9 mouse cellular contexts compared by ENCODE assay signal in the genomic region with DNA sequence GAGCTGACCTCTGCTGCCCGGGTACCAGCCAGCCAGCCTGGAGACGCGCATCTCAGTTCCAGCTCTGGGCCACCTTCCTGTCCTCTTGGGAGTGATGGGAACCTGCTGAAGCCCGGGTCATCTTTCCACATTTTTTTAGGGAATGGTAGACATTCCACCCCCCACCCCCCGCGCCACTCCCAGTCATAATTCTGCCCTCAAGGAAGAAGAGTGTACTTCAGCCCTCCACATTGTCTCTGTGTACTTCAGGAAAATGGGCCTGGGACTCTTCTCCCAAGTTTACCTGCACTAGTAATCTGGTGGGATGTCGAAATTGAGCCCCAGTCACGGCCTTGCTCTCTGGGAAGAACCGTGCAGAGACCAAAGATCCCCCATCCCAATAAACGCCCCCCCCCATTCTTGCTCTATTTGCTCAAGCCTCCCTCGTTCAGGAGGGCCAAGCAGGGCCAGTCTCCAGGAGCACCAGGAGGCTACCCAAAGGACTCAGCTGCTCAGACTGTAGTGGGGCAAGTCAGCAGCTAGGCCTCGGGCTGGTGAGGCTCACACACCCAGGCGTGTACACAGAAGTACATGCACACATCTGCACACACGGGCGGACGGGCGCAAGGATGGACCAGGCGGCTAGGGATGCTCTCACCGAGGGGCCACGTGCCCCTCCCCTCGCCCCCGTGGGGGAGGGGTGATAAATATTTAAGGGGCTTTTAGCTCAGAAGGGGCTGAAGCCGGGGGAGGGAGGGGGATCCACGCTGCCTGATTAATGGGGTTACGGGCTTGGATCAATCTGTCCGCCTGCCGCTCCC. TPM values are rescaled to one million over a fixed set of nuclear protein-coding genes. Genes with fewer than 3 reads are reported as not detected.
DNase-seq lines count a peak whose midpoint lies in the region; ATAC-seq and TF ChIP-seq lines count a peak whose summit lies in the region.
"Not testable (repeated sequence)": the region's sequence is repeated elsewhere in the genome, so short reads cannot be mapped to it uniquely, and the experiment has no call there.
"Had no signal": no experiment of that assay in that cellular context is flagged by ENCODE, and none has a peak within 500 bp of the region (broad histone marks: within the 10 kb centered on the region; RNA-seq: fewer than 3 reads in every experiment).

No protein-coding gene starts in this region.

- not testable (repeated sequence) for ATAC-seq in embryonic facial prominence, embryonic 13.5 days (ENCODE audit: insufficient number of reproducible peaks, insufficient read depth, low FRiP score, low TSS enrichment, low read depth); limb, embryonic 15.5 days (ENCODE audit: insufficient number of reproducible peaks, low FRiP score, low TSS enrichment, low read depth)
- peak; percentile 14; the same call in 1 of the 2 replicates for ATAC-seq in forebrain, postnatal 0 days
- ATAC-seq in kidney, embryonic 14.5 days (ENCODE audit: low FRiP score, low TSS enrichment) = peak; percentile 40
- peak; percentile 67 for ATAC-seq in midbrain, embryonic 13.5 days
- ATAC-seq in neural tube, embryonic 15.5 days (ENCODE audit: low FRiP score) = peak; percentile 32

- not testable (repeated sequence) for DNase-seq in forebrain, postnatal 0 days
- DNase-seq in hindbrain, embryonic 10.5 days (ENCODE audit: low spot score) = peak; percentile 72

- H3K36me3 ChIP-seq in embryonic facial prominence, embryonic 13.5 days; forebrain, postnatal 0 days (ENCODE audit: insufficient read depth); kidney, embryonic 14.5 days (ENCODE audit: control insufficient read depth, insufficient read depth, low read length); limb, embryonic 15.5 days; midbrain, embryonic 13.5 days; neural tube, embryonic 15.5 days: not testable (repeated sequence)
- H3K36me3 ChIP-seq in hindbrain, embryonic 10.5 days = peaks cover 41% of the 10 kb centered on the region

- H3K4me1 ChIP-seq in embryonic facial prominence, embryonic 13.5 days = peaks cover 33% of the 10 kb centered on the region
- not testable (repeated sequence) for H3K4me1 ChIP-seq in forebrain, postnatal 0 days (ENCODE audit: insufficient read depth)
- peaks cover 65% of the 10 kb centered on the region for H3K4me1 ChIP-seq in hindbrain, embryonic 10.5 days (replicated peaks)
- peaks cover 26% of the 10 kb centered on the region for H3K4me1 ChIP-seq in kidney, embryonic 14.5 days (ENCODE audit: control insufficient read depth, insufficient read depth, low read length)
- peaks cover 17% of the 10 kb centered on the region for H3K4me1 ChIP-seq in limb, embryonic 15.5 days
- peaks cover 58% of the 10 kb centered on the region for H3K4me1 ChIP-seq in midbrain, embryonic 13.5 days (replicated peaks)
- peaks cover 29% of the 10 kb centered on the region for H3K4me1 ChIP-seq in neural tube, embryonic 15.5 days

- H3K27ac ChIP-seq in embryonic facial prominence, embryonic 13.5 days; forebrain, postnatal 0 days (ENCODE audit: low read depth, low read length); limb, embryonic 15.5 days: not testable (repeated sequence)
- H3K27ac ChIP-seq in hindbrain, embryonic 10.5 days = peak overlapping the region; percentile 87
- peak overlapping the region; percentile 67; the same call in 1 of the 2 replicates for H3K27ac ChIP-seq in kidney, embryonic 14.5 days (ENCODE audit: low read depth, low read length)
- peak overlapping the region; percentile 86 for H3K27ac ChIP-seq in midbrain, embryonic 13.5 days
- peak overlapping the region; percentile 45; the same call in 1 of the 2 replicates for H3K27ac ChIP-seq in neural tube, embryonic 15.5 days (replicated peaks)

- 5% methylated on average over 24 of the region's 27 CpGs for WGBS in embryonic facial prominence, embryonic 13.5 days
- WGBS in forebrain, postnatal 0 days = 3% methylated on average over 20 of the region's 27 CpGs
- WGBS in hindbrain, embryonic 10.5 days = under 1% methylated on average over 27 of the region's 27 CpGs
- 2% methylated on average over 21 of the region's 27 CpGs for WGBS in kidney, embryonic 14.5 days
- WGBS in limb, embryonic 15.5 days = 10% methylated on average over 23 of the region's 27 CpGs
- under 1% methylated on average over 25 of the region's 27 CpGs for WGBS in midbrain, embryonic 13.5 days
- 3% methylated on average over 24 of the region's 27 CpGs for WGBS in neural tube, embryonic 15.5 days

- H3K27me3 ChIP-seq in embryonic facial prominence, embryonic 13.5 days; forebrain, postnatal 0 days (ENCODE audit: insufficient read depth, low read length); hindbrain, embryonic 10.5 days (ENCODE audit: insufficient read depth, poor library complexity, severe bottlenecking); kidney, embryonic 14.5 days (ENCODE audit: control insufficient read depth, insufficient read depth, low read length); midbrain, embryonic 13.5 days; neural tube, embryonic 15.5 days (replicated peaks): not testable (repeated sequence)
- peaks cover 32% of the 10 kb centered on the region for H3K27me3 ChIP-seq in limb, embryonic 15.5 days

- H3K9me3 ChIP-seq in embryonic facial prominence, embryonic 13.5 days; forebrain, postnatal 0 days (ENCODE audit: low read length); hindbrain, embryonic 10.5 days; kidney, embryonic 14.5 days (ENCODE audit: control insufficient read depth, low read length); limb, embryonic 15.5 days; midbrain, embryonic 13.5 days; neural tube, embryonic 15.5 days (replicated peaks): not testable (repeated sequence)

- TF ChIP-seq CTCF in forebrain, postnatal 0 days (IDR thresholded peaks at IDR 0.05; ENCODE audit: low read depth) = not testable (repeated sequence)

- not testable (repeated sequence) for H3K9ac ChIP-seq in embryonic facial prominence, embryonic 13.5 days; forebrain, postnatal 0 days; kidney, embryonic 14.5 days (ENCODE audit: low read depth, low read length); limb, embryonic 15.5 days; neural tube, embryonic 15.5 days (replicated peaks)
- H3K9ac ChIP-seq in midbrain, embryonic 13.5 days (replicated peaks) = 0 out of 2 replicates have a peak overlapping the region, but pooled peaks have one; percentile 19

- H3K4me2 ChIP-seq in embryonic facial prominence, embryonic 13.5 days = peak overlapping the region; percentile 45
- peak overlapping the region; percentile 41 for H3K4me2 ChIP-seq in forebrain, postnatal 0 days (ENCODE audit: low read depth)
- H3K4me2 ChIP-seq in kidney, embryonic 14.5 days (replicated peaks; ENCODE audit: low read depth, low read length) = peak overlapping the region; percentile 17; the same call in 1 of the 2 replicates
- peak overlapping the region; percentile 30 for H3K4me2 ChIP-seq in limb, embryonic 15.5 days
- peak overlapping the region; percentile 45 for H3K4me2 ChIP-seq in midbrain, embryonic 13.5 days (replicated peaks)
- peak overlapping the region; percentile 46 for H3K4me2 ChIP-seq in neural tube, embryonic 15.5 days

- H3K4me3 ChIP-seq in embryonic facial prominence, embryonic 13.5 days = peak overlapping the region; percentile 20
- not testable (repeated sequence) for H3K4me3 ChIP-seq in forebrain, postnatal 0 days (ENCODE audit: low read depth, low read length); kidney, embryonic 14.5 days (ENCODE audit: low read length); limb, embryonic 15.5 days
- H3K4me3 ChIP-seq in hindbrain, embryonic 10.5 days = peak overlapping the region; percentile 31
- peak overlapping the region; percentile 13; the same call in 1 of the 2 replicates for H3K4me3 ChIP-seq in midbrain, embryonic 13.5 days (replicated peaks)
- H3K4me3 ChIP-seq in neural tube, embryonic 15.5 days (replicated peaks) = peak overlapping the region; percentile 25; the same call in 1 of the 2 replicates

RNA-seq across cellular contexts. Expression of a gene that starts 12.6 kb away (rescaled TPM):
- 11.2 and 16.3 TPM in 2 replicates for polyA plus RNA-seq in embryonic facial prominence, embryonic 13.5 days (2015; fragmentation: Nextera tagmentation; extraction: Ambion mirVana)
- 24.7 and 25.9 TPM in 2 replicates for total RNA-seq in forebrain, postnatal 0 days (2014; rRNA removed)
- polyA plus RNA-seq in forebrain, postnatal 0 days (2015; fragmentation: Nextera tagmentation; extraction: Ambion mirVana) = 13.6 and 14.2 TPM in 2 replicates
- 29.7 and 51.6 TPM in 2 replicates for polyA plus RNA-seq in hindbrain, embryonic 10.5 days (2016; fragmentation: Nextera tagmentation; extraction: Ambion mirVana)
- polyA plus RNA-seq in kidney, embryonic 14.5 days (2014; fragmentation: Nextera tagmentation; extraction: Ambion mirVana) = 16.6 and 31.5 TPM in 2 replicates
- 7.1 and 9.0 TPM in 2 replicates for polyA plus RNA-seq in limb, embryonic 15.5 days (2015; fragmentation: Nextera tagmentation; extraction: Ambion mirVana)
- polyA plus RNA-seq in midbrain, embryonic 13.5 days (2015; fragmentation: Nextera tagmentation; extraction: Ambion mirVana) = 27.6 and 32.7 TPM in 2 replicates
- polyA plus RNA-seq in neural tube, embryonic 15.5 days (2015; fragmentation: Nextera tagmentation; extraction: Ambion mirVana) = 23.1 and 27.2 TPM in 2 replicates
- total RNA-seq: hematopoietic stem cell, adult 5-6 weeks had no signal
- polyA plus RNA-seq: erythroblast, embryonic 14.5 days had no signal

RNA-seq across cellular contexts. Expression of a gene that starts 15.5 kb away (rescaled TPM):
- polyA plus RNA-seq in embryonic facial prominence, embryonic 13.5 days (2015; fragmentation: Nextera tagmentation; extraction: Ambion mirVana) = 427 and 512 TPM in 2 replicates
- total RNA-seq in forebrain, postnatal 0 days (2014; rRNA removed) = 16.8 and 17.2 TPM in 2 replicates
- polyA plus RNA-seq in forebrain, postnatal 0 days (2015; fragmentation: Nextera tagmentation; extraction: Ambion mirVana) = 29.1 and 31.2 TPM in 2 replicates
- polyA plus RNA-seq in hindbrain, embryonic 10.5 days (2016; fragmentation: Nextera tagmentation; extraction: Ambion mirVana) = 84.3 and 91.4 TPM in 2 replicates
- 122 and 125 TPM in 2 replicates for polyA plus RNA-seq in kidney, embryonic 14.5 days (2014; fragmentation: Nextera tagmentation; extraction: Ambion mirVana)
- polyA plus RNA-seq in limb, embryonic 15.5 days (2015; fragmentation: Nextera tagmentation; extraction: Ambion mirVana) = 431 and 444 TPM in 2 replicates
- polyA plus RNA-seq in midbrain, embryonic 13.5 days (2015; fragmentation: Nextera tagmentation; extraction: Ambion mirVana) = 34.0 and 34.9 TPM in 2 replicates
- polyA plus RNA-seq in neural tube, embryonic 15.5 days (2015; fragmentation: Nextera tagmentation; extraction: Ambion mirVana) = 52.6 and 56.6 TPM in 2 replicates

RNA-seq across cellular contexts. Expression of a gene that starts 29.0 kb away (rescaled TPM):
- 84.5 and 93.3 TPM in 2 replicates for polyA plus RNA-seq in embryonic facial prominence, embryonic 13.5 days (2015; fragmentation: Nextera tagmentation; extraction: Ambion mirVana)
- 36.3 and 44.4 TPM in 2 replicates for total RNA-seq in forebrain, postnatal 0 days (2014; rRNA removed)
- 43.0 and 52.0 TPM in 2 replicates for polyA plus RNA-seq in forebrain, postnatal 0 days (2015; fragmentation: Nextera tagmentation; extraction: Ambion mirVana)
- polyA plus RNA-seq in hindbrain, embryonic 10.5 days (2016; fragmentation: Nextera tagmentation; extraction: Ambion mirVana) = 89.7 and 96.6 TPM in 2 replicates
- polyA plus RNA-seq in kidney, embryonic 14.5 days (2014; fragmentation: Nextera tagmentation; extraction: Ambion mirVana) = 86.2 and 91.3 TPM in 2 replicates
- 66.0 and 69.1 TPM in 2 replicates for polyA plus RNA-seq in limb, embryonic 15.5 days (2015; fragmentation: Nextera tagmentation; extraction: Ambion mirVana)
- 63.9 and 67.4 TPM in 2 replicates for polyA plus RNA-seq in midbrain, embryonic 13.5 days (2015; fragmentation: Nextera tagmentation; extraction: Ambion mirVana)
- polyA plus RNA-seq in neural tube, embryonic 15.5 days (2015; fragmentation: Nextera tagmentation; extraction: Ambion mirVana) = 59.3 and 61.1 TPM in 2 replicates

RNA-seq across cellular contexts. Expression of a gene that starts 38.6 kb away (rescaled TPM):
- polyA plus RNA-seq in embryonic facial prominence, embryonic 13.5 days (2015; fragmentation: Nextera tagmentation; extraction: Ambion mirVana) = 123 and 128 TPM in 2 replicates
- 184 and 251 TPM in 2 replicates for total RNA-seq in forebrain, postnatal 0 days (2014; rRNA removed)
- polyA plus RNA-seq in forebrain, postnatal 0 days (2015; fragmentation: Nextera tagmentation; extraction: Ambion mirVana) = 378 and 438 TPM in 2 replicates
- polyA plus RNA-seq in hindbrain, embryonic 10.5 days (2016; fragmentation: Nextera tagmentation; extraction: Ambion mirVana) = 171 and 232 TPM in 2 replicates
- polyA plus RNA-seq in kidney, embryonic 14.5 days (2014; fragmentation: Nextera tagmentation; extraction: Ambion mirVana) = 107 and 114 TPM in 2 replicates
- polyA plus RNA-seq in limb, embryonic 15.5 days (2015; fragmentation: Nextera tagmentation; extraction: Ambion mirVana) = 113 and 123 TPM in 2 replicates
- polyA plus RNA-seq in midbrain, embryonic 13.5 days (2015; fragmentation: Nextera tagmentation; extraction: Ambion mirVana) = 270 and 278 TPM in 2 replicates
- polyA plus RNA-seq in neural tube, embryonic 15.5 days (2015; fragmentation: Nextera tagmentation; extraction: Ambion mirVana) = 271 and 320 TPM in 2 replicates

RNA-seq across cellular contexts. Expression of a gene that starts 44.2 kb away (rescaled TPM):
- 19.4 and 23.2 TPM in 2 replicates for polyA plus RNA-seq in embryonic facial prominence, embryonic 13.5 days (2015; fragmentation: Nextera tagmentation; extraction: Ambion mirVana)
- total RNA-seq in forebrain, postnatal 0 days (2014; rRNA removed) = 106 and 130 TPM in 2 replicates
- polyA plus RNA-seq in forebrain, postnatal 0 days (2015; fragmentation: Nextera tagmentation; extraction: Ambion mirVana) = 117 and 122 TPM in 2 replicates
- 27.3 and 50.9 TPM in 2 replicates for polyA plus RNA-seq in hindbrain, embryonic 10.5 days (2016; fragmentation: Nextera tagmentation; extraction: Ambion mirVana)
- 23.2 and 23.5 TPM in 2 replicates for polyA plus RNA-seq in kidney, embryonic 14.5 days (2014; fragmentation: Nextera tagmentation; extraction: Ambion mirVana)
- 8.7 and 9.5 TPM in 2 replicates for polyA plus RNA-seq in limb, embryonic 15.5 days (2015; fragmentation: Nextera tagmentation; extraction: Ambion mirVana)
- 81.6 and 92.1 TPM in 2 replicates for polyA plus RNA-seq in midbrain, embryonic 13.5 days (2015; fragmentation: Nextera tagmentation; extraction: Ambion mirVana)
- 89.8 and 111 TPM in 2 replicates for polyA plus RNA-seq in neural tube, embryonic 15.5 days (2015; fragmentation: Nextera tagmentation; extraction: Ambion mirVana)
